8 mouse cellular contexts compared by ENCODE assay signal in the genomic region with DNA sequence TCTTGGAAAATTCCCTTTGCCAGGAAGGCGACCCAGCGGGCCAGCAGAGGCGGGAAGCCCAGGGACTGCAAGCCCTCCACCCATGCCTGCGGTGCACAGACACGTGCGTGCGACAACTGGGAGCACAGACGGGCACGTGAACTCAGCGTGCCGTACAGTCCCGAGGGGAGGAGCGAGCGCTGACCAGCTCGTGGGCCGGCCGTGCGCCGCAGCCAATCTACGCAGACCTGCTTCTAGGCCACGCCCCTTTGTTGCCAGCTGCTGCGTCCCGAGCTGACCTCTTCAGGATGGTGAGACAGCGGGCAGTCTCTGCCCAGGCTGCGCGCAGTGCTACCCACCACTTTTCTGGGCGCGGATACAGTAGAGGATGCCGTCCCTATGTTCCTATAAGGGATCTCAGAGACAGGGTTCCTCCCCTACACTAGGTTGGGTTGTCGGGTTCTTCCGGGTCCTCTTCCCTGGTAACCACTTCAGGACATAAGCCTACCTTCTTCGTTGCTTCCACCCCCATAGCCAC. TPM values are rescaled to one million over a fixed set of nuclear protein-coding genes. Genes with fewer than 3 reads are reported as not detected.
A peak's percentile ranks its signal among the peaks of the same experiment; 100 is the strongest.
DNase-seq lines count a peak whose midpoint lies in the region; ATAC-seq and TF ChIP-seq lines count a peak whose summit lies in the region.

No protein-coding gene starts in this region.

- peak; percentile 20; the same call in 1 of the 2 replicates for TF ChIP-seq CTCF in stomach, postnatal 0 days (IDR thresholded peaks at IDR 0.05; ENCODE audit: low read depth)

- peak; percentile 83 for DNase-seq in ES-E14 (ENCODE audit: low read depth, low spot score)
- peak; percentile 87 for DNase-seq in cerebellum, adult 11-12 months
- DNase-seq in heart, postnatal 14 days = peak; percentile 94 to 97
- peak; percentile 67 for DNase-seq in large intestine, adult 2 months (ENCODE audit: low read depth, low spot score)
- DNase-seq in stomach, postnatal 0 days (ENCODE audit: low spot score) = peak; percentile 95

- H3K27ac ChIP-seq in ES-E14 (ENCODE audit: insufficient read depth, low read depth, low read length, poor library complexity, severe bottlenecking) = no peak overlapping the region
- no peak overlapping the region for H3K27ac ChIP-seq in forebrain, embryonic 15.5 days (replicated peaks)
- no peak overlapping the region for H3K27ac ChIP-seq in liver, embryonic 16.5 days (ENCODE audit: low read length)
- no peak overlapping the region for H3K27ac ChIP-seq in neural tube, embryonic 12.5 days
- no peak overlapping the region; the same call in 1 of the 2 replicates for H3K27ac ChIP-seq in stomach, postnatal 0 days (replicated peaks)

- H3K4me2 ChIP-seq in forebrain, embryonic 15.5 days (replicated peaks) = peak overlapping the region; percentile 93
- peak overlapping the region; percentile 78 for H3K4me2 ChIP-seq in liver, embryonic 16.5 days (ENCODE audit: low read depth, low read length)
- peak overlapping the region; percentile 84 for H3K4me2 ChIP-seq in neural tube, embryonic 12.5 days (replicated peaks)
- peak overlapping the region; percentile 69 for H3K4me2 ChIP-seq in stomach, postnatal 0 days (replicated peaks; ENCODE audit: low read depth)

- H3K36me3 ChIP-seq in ES-E14 (ENCODE audit: control insufficient read depth, insufficient read depth, low read length, poor library complexity, severe bottlenecking) = no peaks in the 10 kb centered on the region
- no peaks in the 10 kb centered on the region for H3K36me3 ChIP-seq in forebrain, embryonic 15.5 days
- no peaks in the 10 kb centered on the region for H3K36me3 ChIP-seq in liver, embryonic 16.5 days (ENCODE audit: control insufficient read depth, insufficient read depth)
- H3K36me3 ChIP-seq in neural tube, embryonic 12.5 days = no peaks in the 10 kb centered on the region
- H3K36me3 ChIP-seq in stomach, postnatal 0 days (ENCODE audit: control insufficient read depth, insufficient read depth, low read length) = no peaks in the 10 kb centered on the region

- peak overlapping the region; percentile 63 to 67 for H3K4me3 ChIP-seq in ES-E14 (ENCODE audit: insufficient read depth in 1 of 2, low read depth in 1 of 2, low read length in 2 of 2, poor library complexity in 1 of 2, severe bottlenecking in 1 of 2)
- H3K4me3 ChIP-seq in forebrain, embryonic 15.5 days = peak overlapping the region; percentile 54
- peak overlapping the region; percentile 58 for H3K4me3 ChIP-seq in liver, embryonic 16.5 days (ENCODE audit: low read depth, low read length)
- H3K4me3 ChIP-seq in neural tube, embryonic 12.5 days = peak overlapping the region; percentile 41
- H3K4me3 ChIP-seq in stomach, postnatal 0 days (ENCODE audit: low read depth, low read length) = peak overlapping the region; percentile 44

- peaks cover 0 to 6% of the 10 kb centered on the region in 2 experiments; a peak in 1 of 4 replicates for H3K4me1 ChIP-seq in ES-E14 (ENCODE audit: control insufficient read depth in 2 of 2, insufficient read depth in 2 of 2, low read length in 2 of 2, poor library complexity in 1 of 2)
- H3K4me1 ChIP-seq in forebrain, embryonic 15.5 days = peaks cover 7% of the 10 kb centered on the region; the same call in 1 of the 2 replicates
- peaks cover 5% of the 10 kb centered on the region for H3K4me1 ChIP-seq in liver, embryonic 16.5 days (ENCODE audit: control insufficient read depth, low read depth, low read length)
- no peaks in the 10 kb centered on the region for H3K4me1 ChIP-seq in neural tube, embryonic 12.5 days
- H3K4me1 ChIP-seq in stomach, postnatal 0 days (replicated peaks; ENCODE audit: control insufficient read depth, insufficient read depth) = no peaks in the 10 kb centered on the region

- intact Hi-C loops in heart, postnatal 14 days (cut with DNase I) = loop anchor here (1.0 kb wide), 1 partner anchor 32 kb away; no protein-coding TSS in a partner anchor

- H3K9me3 ChIP-seq in ES-E14 (ENCODE audit: control insufficient read depth, insufficient read depth, low read depth, low read length) = no peaks in the 10 kb centered on the region
- H3K9me3 ChIP-seq in forebrain, embryonic 15.5 days = no peaks in the 10 kb centered on the region
- no peaks in the 10 kb centered on the region for H3K9me3 ChIP-seq in liver, embryonic 16.5 days (replicated peaks; ENCODE audit: control insufficient read depth, low read length)
- no peaks in the 10 kb centered on the region for H3K9me3 ChIP-seq in neural tube, embryonic 12.5 days
- H3K9me3 ChIP-seq in stomach, postnatal 0 days (ENCODE audit: control insufficient read depth, low read length) = no peaks in the 10 kb centered on the region

- in situ Hi-C loops in ES-E14 (cut with MboI; ENCODE audit: low sequenced_read_pairs in 2 of 2, unreplicated experiment in 2 of 2) = loop anchor here (25.0 kb wide), 1 partner anchor 198 kb away; no protein-coding TSS in a partner anchor

- peak overlapping the region; percentile 52; the same call in 1 of the 2 replicates for H3K9ac ChIP-seq in ES-E14 (ENCODE audit: insufficient read depth, low read depth, low read length, poor library complexity, severe bottlenecking)
- peak overlapping the region; percentile 49 for H3K9ac ChIP-seq in forebrain, embryonic 15.5 days (replicated peaks)
- peak overlapping the region; percentile 11; the same call in 1 of the 2 replicates for H3K9ac ChIP-seq in liver, embryonic 16.5 days (ENCODE audit: low read depth, low read length)
- peak overlapping the region; percentile 49 for H3K9ac ChIP-seq in neural tube, embryonic 12.5 days
- peak overlapping the region; percentile 63 for H3K9ac ChIP-seq in stomach, postnatal 0 days (ENCODE audit: low read length)

- TF ChIP-seq EP300 in stomach, postnatal 0 days (optimal IDR thresholded peaks at IDR 0.05) = no peak

- WGBS in forebrain, embryonic 15.5 days = under 1% methylated on average over 32 of the region's 32 CpGs
- WGBS in large intestine, adult 2 months = 1% methylated on average over 32 of the region's 32 CpGs
- 2% methylated on average over 32 of the region's 32 CpGs for WGBS in liver, embryonic 16.5 days (ENCODE audit: insufficient replicate concordance)
- WGBS in neural tube, embryonic 12.5 days = under 1% methylated on average over 32 of the region's 32 CpGs
- WGBS in stomach, postnatal 0 days = under 1% methylated on average over 32 of the region's 32 CpGs

- peak; percentile 98 for ATAC-seq in forebrain, embryonic 15.5 days (replicated peaks)
- peak; percentile 98 for ATAC-seq in liver, embryonic 16.5 days (ENCODE audit: low read depth)
- ATAC-seq in neural tube, embryonic 12.5 days (ENCODE audit: low FRiP score, low read depth) = peak; percentile 100
- peak; percentile 99 for ATAC-seq in stomach, postnatal 0 days (ENCODE audit: low FRiP score, low TSS enrichment)

- peaks cover 4% of the 10 kb centered on the region; the same call in 1 of the 2 replicates for H3K27me3 ChIP-seq in forebrain, embryonic 15.5 days
- no peaks in the 10 kb centered on the region for H3K27me3 ChIP-seq in liver, embryonic 16.5 days (ENCODE audit: control insufficient read depth, insufficient read depth, low read depth, low read length)
- H3K27me3 ChIP-seq in neural tube, embryonic 12.5 days (replicated peaks) = no peaks in the 10 kb centered on the region
- H3K27me3 ChIP-seq in stomach, postnatal 0 days (ENCODE audit: control insufficient read depth, insufficient read depth, low read length) = no peaks in the 10 kb centered on the region

TF ChIP-seq in ES-E14, 5 proteins besides CTCF, POLR2A, EP300 and RAD21:
- TF ChIP-seq ZC3H11A (IDR thresholded peaks at IDR 0.05; ENCODE audit: borderline replicate concordance, low read depth, low read length) = no peak
- no peak; the same call in 1 of the 2 replicates for TF ChIP-seq HCFC1 (IDR thresholded peaks at IDR 0.05; ENCODE audit: borderline replicate concordance, insufficient read depth, low read length)
- TF ChIP-seq ZNF384 (IDR thresholded peaks at IDR 0.05; ENCODE audit: low read depth, low read length) = no peak
- TF ChIP-seq MAFK (IDR thresholded peaks at IDR 0.05; ENCODE audit: insufficient read depth, low read depth, low read length) = no peak
- no peak for TF ChIP-seq CHD2 (IDR thresholded peaks at IDR 0.05; ENCODE audit: low read depth, low read length)

RNA-seq across cellular contexts. Expression of gene Pfkfb3, which starts 18.4 kb away (rescaled TPM):
- total RNA-seq in ES-E14 (2012; rRNA removed) = 18.9 and 19.6 TPM in 2 replicates
- polyA plus RNA-seq in forebrain, embryonic 15.5 days (2015; fragmentation: Nextera tagmentation; extraction: Ambion mirVana) = 32.5 and 33.5 TPM in 2 replicates
- total RNA-seq in heart, postnatal 14 days (2021) = 10 to 100 TPM; 11.9 to 14.5 TPM
- polyA plus RNA-seq in large intestine, adult 2 months (2012; rRNA removed) = 14.7 and 21.8 TPM in 2 replicates
- polyA plus RNA-seq in liver, embryonic 16.5 days (2015; fragmentation: Nextera tagmentation; extraction: Ambion mirVana) = 5.8 and 6.1 TPM in 2 replicates
- 21.2 and 21.5 TPM in 2 replicates for polyA plus RNA-seq in neural tube, embryonic 12.5 days (2016; fragmentation: Nextera tagmentation; extraction: Ambion mirVana)
- polyA plus RNA-seq in stomach, postnatal 0 days (2015; fragmentation: Nextera tagmentation; extraction: Ambion mirVana) = 5.5 TPM in 2 replicates

Comparison
In these comparisons a context has a peak if more than half of its experiments do, and no peak if none do; other contexts are left out.
1. H3K9ac ChIP-seq: peak in every context shown above with its lines; median percentile 63 in stomach, postnatal 0 days; 52 in ES-E14; 49 in forebrain, embryonic 15.5 days; 49 in neural tube, embryonic 12.5 days; 11 in liver, embryonic 16.5 days.